Comparison of ENCODE assay signal across 18 mouse cellular contexts in genomic region chr9:109010316-109010690, GRCm38 (mm10). TPM values are rescaled to one million over a fixed set of nuclear protein-coding genes. Genes with fewer than 3 reads are reported as not detected.
DNase-seq lines count a peak whose midpoint lies in the region; ATAC-seq and TF ChIP-seq lines count a peak whose summit lies in the region.
"Had no signal": no experiment of that assay in that cellular context is flagged by ENCODE, and none has a peak within 500 bp of the region (broad histone marks: within the 10 kb centered on the region; RNA-seq: fewer than 3 reads in every experiment).

No protein-coding gene starts in this region.

- ATAC-seq in hindbrain, embryonic 12.5 days (ENCODE audit: low FRiP score): no peak
- no peak for ATAC-seq in hindbrain, embryonic 14.5 days (ENCODE audit: low FRiP score)
- peak; percentile 17; the same call in 1 of the 2 replicates for ATAC-seq in lung, embryonic 16.5 days (ENCODE audit: low read depth)
- peak; percentile 11; the same call in 1 of the 2 replicates for ATAC-seq in limb, embryonic 14.5 days (ENCODE audit: low FRiP score, low read depth)
- ATAC-seq: forebrain, embryonic 16.5 days had no signal

- no peaks in the 10 kb centered on the region for H3K27me3 ChIP-seq in hindbrain, embryonic 12.5 days
- no peaks in the 10 kb centered on the region for H3K27me3 ChIP-seq in hindbrain, embryonic 14.5 days (ENCODE audit: control insufficient read depth, insufficient read depth, low read length)
- no peaks in the 10 kb centered on the region for H3K27me3 ChIP-seq in lung, embryonic 16.5 days (ENCODE audit: control insufficient read depth, insufficient read depth, low read depth, low read length)
- H3K27me3 ChIP-seq in limb, embryonic 14.5 days (ENCODE audit: control insufficient read depth, insufficient read depth, low read length): no peaks in the 10 kb centered on the region
- no peaks in the 10 kb centered on the region for H3K27me3 ChIP-seq in forebrain, embryonic 10.5 days (ENCODE audit: poor library complexity, severe bottlenecking)
- H3K27me3 ChIP-seq: kidney, embryonic 15.5 days; limb, embryonic 13.5 days; midbrain, embryonic 12.5 days had no signal

- peak; percentile 91 for DNase-seq in heart, adult 11 months
- DNase-seq in heart, adult 9 months (ENCODE audit: low spot score in 2 of 2): no peak
- no peak for DNase-seq in hindbrain, embryonic 14.5 days (ENCODE audit: low spot score)
- no peak for DNase-seq in lung, adult 2 months
- no peak for DNase-seq in limb, embryonic 14.5 days (ENCODE audit: low spot score)
- DNase-seq in forebrain, embryonic 10.5 days (ENCODE audit: extremely low spot score, low spot score): no peak
- DNase-seq: layer of hippocampus, adult 9-11 months; lung, adult 18-20 months; lung, postnatal 4 days had no signal

- H3K4me2 ChIP-seq in hindbrain, embryonic 12.5 days (replicated peaks): no peak overlapping the region
- no peak overlapping the region for H3K4me2 ChIP-seq in hindbrain, embryonic 14.5 days (replicated peaks)
- H3K4me2 ChIP-seq in lung, embryonic 16.5 days (ENCODE audit: low read depth, low read length): no peak overlapping the region
- no peak overlapping the region for H3K4me2 ChIP-seq in limb, embryonic 14.5 days (replicated peaks; ENCODE audit: low read depth, low read length, severe bottlenecking)
- H3K4me2 ChIP-seq: kidney, embryonic 15.5 days; limb, embryonic 13.5 days; midbrain, embryonic 12.5 days had no signal

- 0 out of 2 replicates have a peak, but pooled peaks cover 3% of the 10 kb centered on the region for H3K4me1 ChIP-seq in hindbrain, embryonic 12.5 days
- H3K4me1 ChIP-seq in hindbrain, embryonic 14.5 days (replicated peaks; ENCODE audit: control insufficient read depth, insufficient read depth, low read length): no peaks in the 10 kb centered on the region
- no peaks in the 10 kb centered on the region for H3K4me1 ChIP-seq in lung, embryonic 16.5 days (replicated peaks; ENCODE audit: control insufficient read depth, insufficient read depth, low read length)
- no peaks in the 10 kb centered on the region for H3K4me1 ChIP-seq in lung, adult 2 months (ENCODE audit: control insufficient read depth, insufficient read depth, low read length)
- no peaks in the 10 kb centered on the region for H3K4me1 ChIP-seq in limb, embryonic 14.5 days (ENCODE audit: control insufficient read depth, insufficient read depth, low read length)
- H3K4me1 ChIP-seq in forebrain, embryonic 10.5 days: peaks cover 16% of the 10 kb centered on the region
- H3K4me1 ChIP-seq: midbrain, embryonic 12.5 days had no signal

- no peak for TF ChIP-seq CTCF in lung, adult 2 months (IDR thresholded peaks at IDR 0.05; ENCODE audit: insufficient read depth, low read length)

- no peaks in the 10 kb centered on the region for H3K9me3 ChIP-seq in hindbrain, embryonic 12.5 days (replicated peaks)
- no peaks in the 10 kb centered on the region for H3K9me3 ChIP-seq in hindbrain, embryonic 14.5 days (ENCODE audit: control insufficient read depth, low read length)
- H3K9me3 ChIP-seq in lung, embryonic 16.5 days (ENCODE audit: control insufficient read depth, low read length): no peaks in the 10 kb centered on the region
- no peaks in the 10 kb centered on the region for H3K9me3 ChIP-seq in limb, embryonic 14.5 days (ENCODE audit: control insufficient read depth, low read length)
- no peaks in the 10 kb centered on the region for H3K9me3 ChIP-seq in forebrain, embryonic 10.5 days
- H3K9me3 ChIP-seq: G1E; kidney, embryonic 15.5 days; limb, embryonic 13.5 days; midbrain, embryonic 12.5 days had no signal

- no peak overlapping the region for H3K27ac ChIP-seq in hindbrain, embryonic 12.5 days
- no peak overlapping the region for H3K27ac ChIP-seq in hindbrain, embryonic 14.5 days
- no peak overlapping the region for H3K27ac ChIP-seq in lung, embryonic 16.5 days (ENCODE audit: low read length)
- H3K27ac ChIP-seq in limb, embryonic 14.5 days (replicated peaks; ENCODE audit: low read depth, low read length): no peak overlapping the region
- no peak overlapping the region for H3K27ac ChIP-seq in forebrain, embryonic 10.5 days
- H3K27ac ChIP-seq: kidney, embryonic 15.5 days; limb, embryonic 13.5 days; midbrain, embryonic 12.5 days had no signal

- no peak overlapping the region for H3K4me3 ChIP-seq in hindbrain, embryonic 12.5 days
- no peak overlapping the region for H3K4me3 ChIP-seq in hindbrain, embryonic 14.5 days (replicated peaks; ENCODE audit: low read length)
- no peak overlapping the region for H3K4me3 ChIP-seq in lung, embryonic 16.5 days (ENCODE audit: low read length)
- H3K4me3 ChIP-seq in lung, adult 2 months (replicated peaks; ENCODE audit: extremely low read depth, low read depth, low read length): no peak overlapping the region
- no peak overlapping the region for H3K4me3 ChIP-seq in limb, embryonic 14.5 days (replicated peaks; ENCODE audit: low read length)
- H3K4me3 ChIP-seq in forebrain, embryonic 10.5 days: no peak overlapping the region
- H3K4me3 ChIP-seq: kidney, embryonic 15.5 days; limb, embryonic 13.5 days; midbrain, embryonic 12.5 days had no signal

- no peak for TF ChIP-seq POLR2A in lung, adult 2 months (IDR thresholded peaks at IDR 0.05; ENCODE audit: borderline replicate concordance, extremely low read depth, low read depth, low read length)
- no peak for TF ChIP-seq POLR2A in limb, embryonic 14.5 days (IDR thresholded peaks at IDR 0.05; ENCODE audit: borderline replicate concordance, extremely low read depth, insufficient read depth, insufficient read length)

- H3K36me3 ChIP-seq in hindbrain, embryonic 12.5 days: peaks cover 23% of the 10 kb centered on the region
- peaks cover 60% of the 10 kb centered on the region for H3K36me3 ChIP-seq in hindbrain, embryonic 14.5 days (replicated peaks; ENCODE audit: control insufficient read depth, insufficient read depth)
- no peaks in the 10 kb centered on the region; the same call in 1 of the 2 replicates for H3K36me3 ChIP-seq in lung, embryonic 16.5 days (ENCODE audit: control insufficient read depth, insufficient read depth, low read length)
- peaks cover 25% of the 10 kb centered on the region for H3K36me3 ChIP-seq in limb, embryonic 14.5 days (ENCODE audit: control insufficient read depth, insufficient read depth, low read length)
- H3K36me3 ChIP-seq in forebrain, embryonic 10.5 days (replicated peaks): peaks cover 2% of the 10 kb centered on the region; the same call in 1 of the 2 replicates
- H3K36me3 ChIP-seq: kidney, embryonic 15.5 days had no signal

- WGBS in hindbrain, embryonic 12.5 days: 85% methylated on average over 14 of the region's 14 CpGs
- WGBS in hindbrain, embryonic 14.5 days: 89% methylated on average over 14 of the region's 14 CpGs
- 78% methylated on average over 14 of the region's 14 CpGs for WGBS in lung, embryonic 16.5 days
- WGBS in lung, adult 2 months: 84% methylated on average over 14 of the region's 14 CpGs
- WGBS in limb, embryonic 14.5 days: 70% methylated on average over 14 of the region's 14 CpGs
- WGBS in forebrain, embryonic 10.5 days: 91% methylated on average over 14 of the region's 14 CpGs

- H3K9ac ChIP-seq in hindbrain, embryonic 12.5 days: peak overlapping the region; percentile 35; the same call in 1 of the 2 replicates
- no peak overlapping the region for H3K9ac ChIP-seq in hindbrain, embryonic 14.5 days
- no peak overlapping the region for H3K9ac ChIP-seq in lung, embryonic 16.5 days (ENCODE audit: low read length)
- 0 out of 2 replicates have a peak overlapping the region, but pooled peaks have one; percentile 12 for H3K9ac ChIP-seq in limb, embryonic 14.5 days (ENCODE audit: low read depth, low read length, severe bottlenecking)
- H3K9ac ChIP-seq: kidney, embryonic 15.5 days; midbrain, embryonic 12.5 days had no signal

RNA-seq across cellular contexts. Expression of gene Pfkfb4, which starts 18.7 kb away (rescaled TPM):
- polyA plus RNA-seq in hindbrain, embryonic 12.5 days (2016; fragmentation: Nextera tagmentation; extraction: Ambion mirVana): 20.1 and 24.0 TPM in 2 replicates
- polyA plus RNA-seq in hindbrain, embryonic 14.5 days (2014; fragmentation: Nextera tagmentation; extraction: Ambion mirVana): 22.5 and 23.9 TPM in 2 replicates
- 11.9 and 13.0 TPM in 2 replicates for polyA plus RNA-seq in lung, embryonic 16.5 days (2015; fragmentation: Nextera tagmentation; extraction: Ambion mirVana)
- polyA plus RNA-seq in lung, adult 2 months (2012; rRNA removed): 49.4 and 59.8 TPM in 2 replicates
- polyA plus RNA-seq in limb, embryonic 14.5 days (2012; rRNA removed): 14.5 and 19.6 TPM in 2 replicates
- 9.1 and 9.4 TPM in 2 replicates for polyA plus RNA-seq in limb, embryonic 14.5 days (2014; fragmentation: Nextera tagmentation; extraction: Ambion mirVana)
- polyA plus RNA-seq in forebrain, embryonic 10.5 days (2016; fragmentation: Nextera tagmentation; extraction: Ambion mirVana): 10.5 and 12.4 TPM in 2 replicates

RNA-seq across cellular contexts. Expression of gene Ucn2, which starts 24.5 kb away (rescaled TPM):
- not detected in 2 replicates for polyA plus RNA-seq in hindbrain, embryonic 12.5 days (2016; fragmentation: Nextera tagmentation; extraction: Ambion mirVana)
- polyA plus RNA-seq in hindbrain, embryonic 14.5 days (2014; fragmentation: Nextera tagmentation; extraction: Ambion mirVana): 0.23 TPM in 1 of 2 replicates, not detected in the other
- polyA plus RNA-seq in lung, embryonic 16.5 days (2015; fragmentation: Nextera tagmentation; extraction: Ambion mirVana): not detected in 2 replicates
- polyA plus RNA-seq in lung, adult 2 months (2012; rRNA removed): 1.0 and 2.3 TPM in 2 replicates
- polyA plus RNA-seq in limb, embryonic 14.5 days (2012; rRNA removed): 6.2 and 6.5 TPM in 2 replicates
- 1.0 and 1.5 TPM in 2 replicates for polyA plus RNA-seq in limb, embryonic 14.5 days (2014; fragmentation: Nextera tagmentation; extraction: Ambion mirVana)
- not detected in 2 replicates for polyA plus RNA-seq in forebrain, embryonic 10.5 days (2016; fragmentation: Nextera tagmentation; extraction: Ambion mirVana)
- polyA plus RNA-seq: forebrain, embryonic 16.5 days; G1E; heart, postnatal 0 days; midbrain, embryonic 12.5 days; neural tube, embryonic 11.5 days had no signal

RNA-seq across cellular contexts. Expression of gene Shisa5, which starts 28.1 kb away (rescaled TPM):
- polyA plus RNA-seq in hindbrain, embryonic 12.5 days (2016; fragmentation: Nextera tagmentation; extraction: Ambion mirVana): 52.3 and 56.6 TPM in 2 replicates
- polyA plus RNA-seq in hindbrain, embryonic 14.5 days (2014; fragmentation: Nextera tagmentation; extraction: Ambion mirVana): 57.9 and 60.9 TPM in 2 replicates
- polyA plus RNA-seq in lung, embryonic 16.5 days (2015; fragmentation: Nextera tagmentation; extraction: Ambion mirVana): 120 and 126 TPM in 2 replicates
- polyA plus RNA-seq in lung, adult 2 months (2012; rRNA removed): 918 and 1,083 TPM in 2 replicates
- polyA plus RNA-seq in limb, embryonic 14.5 days (2012; rRNA removed): 150 and 245 TPM in 2 replicates
- polyA plus RNA-seq in limb, embryonic 14.5 days (2014; fragmentation: Nextera tagmentation; extraction: Ambion mirVana): 82.4 and 86.7 TPM in 2 replicates
- polyA plus RNA-seq in forebrain, embryonic 10.5 days (2016; fragmentation: Nextera tagmentation; extraction: Ambion mirVana): 29.7 and 31.5 TPM in 2 replicates

RNA-seq across cellular contexts. Expression of gene Trex1, which starts 49.2 kb away (rescaled TPM):
- polyA plus RNA-seq in hindbrain, embryonic 12.5 days (2016; fragmentation: Nextera tagmentation; extraction: Ambion mirVana): 8.0 and 9.9 TPM in 2 replicates
- polyA plus RNA-seq in hindbrain, embryonic 14.5 days (2014; fragmentation: Nextera tagmentation; extraction: Ambion mirVana): 9.7 and 16.2 TPM in 2 replicates
- polyA plus RNA-seq in lung, embryonic 16.5 days (2015; fragmentation: Nextera tagmentation; extraction: Ambion mirVana): 12.1 and 13.2 TPM in 2 replicates
- polyA plus RNA-seq in lung, adult 2 months (2012; rRNA removed): 83.7 and 86.9 TPM in 2 replicates
- 33.5 and 50.8 TPM in 2 replicates for polyA plus RNA-seq in limb, embryonic 14.5 days (2012; rRNA removed)
- polyA plus RNA-seq in limb, embryonic 14.5 days (2014; fragmentation: Nextera tagmentation; extraction: Ambion mirVana): 12.5 and 13.7 TPM in 2 replicates
- polyA plus RNA-seq in forebrain, embryonic 10.5 days (2016; fragmentation: Nextera tagmentation; extraction: Ambion mirVana): 7.6 and 9.1 TPM in 2 replicates

RNA-seq across cellular contexts. Expression of gene Col7a1, which starts 56.9 kb away (rescaled TPM):
- polyA plus RNA-seq in hindbrain, embryonic 12.5 days (2016; fragmentation: Nextera tagmentation; extraction: Ambion mirVana): 3.1 and 3.9 TPM in 2 replicates
- 1.3 and 3.0 TPM in 2 replicates for polyA plus RNA-seq in hindbrain, embryonic 14.5 days (2014; fragmentation: Nextera tagmentation; extraction: Ambion mirVana)
- 1.3 and 1.5 TPM in 2 replicates for polyA plus RNA-seq in lung, embryonic 16.5 days (2015; fragmentation: Nextera tagmentation; extraction: Ambion mirVana)
- polyA plus RNA-seq in lung, adult 2 months (2012; rRNA removed): 7.1 and 12.2 TPM in 2 replicates
- polyA plus RNA-seq in limb, embryonic 14.5 days (2012; rRNA removed): 44.6 and 49.9 TPM in 2 replicates
- polyA plus RNA-seq in limb, embryonic 14.5 days (2014; fragmentation: Nextera tagmentation; extraction: Ambion mirVana): 17.5 and 25.9 TPM in 2 replicates
- polyA plus RNA-seq in forebrain, embryonic 10.5 days (2016; fragmentation: Nextera tagmentation; extraction: Ambion mirVana): 1.5 and 2.3 TPM in 2 replicates

Comparison
In these comparisons a context has a peak if more than half of its experiments do, and no peak if none do; other contexts are left out.
1. H3K9ac ChIP-seq: peak in hindbrain, embryonic 12.5 days (single experiment) and limb, embryonic 14.5 days (single experiment); none in hindbrain, embryonic 14.5 days (single experiment) and lung, embryonic 16.5 days (single experiment).
2. ATAC-seq: peak in lung, embryonic 16.5 days (single experiment) and limb, embryonic 14.5 days (single experiment); none in hindbrain, embryonic 12.5 days (single experiment) and hindbrain, embryonic 14.5 days (single experiment).